Mouse (Mus musculus): ENCODE data around the gene Cux1. TPM values are rescaled to one million over a fixed set of nuclear protein-coding genes. Genes with fewer than 3 reads are reported as not detected.

Gene Cux1
- polyA plus RNA-seq, 1 experiment: 68.0 TPM

DNA sequence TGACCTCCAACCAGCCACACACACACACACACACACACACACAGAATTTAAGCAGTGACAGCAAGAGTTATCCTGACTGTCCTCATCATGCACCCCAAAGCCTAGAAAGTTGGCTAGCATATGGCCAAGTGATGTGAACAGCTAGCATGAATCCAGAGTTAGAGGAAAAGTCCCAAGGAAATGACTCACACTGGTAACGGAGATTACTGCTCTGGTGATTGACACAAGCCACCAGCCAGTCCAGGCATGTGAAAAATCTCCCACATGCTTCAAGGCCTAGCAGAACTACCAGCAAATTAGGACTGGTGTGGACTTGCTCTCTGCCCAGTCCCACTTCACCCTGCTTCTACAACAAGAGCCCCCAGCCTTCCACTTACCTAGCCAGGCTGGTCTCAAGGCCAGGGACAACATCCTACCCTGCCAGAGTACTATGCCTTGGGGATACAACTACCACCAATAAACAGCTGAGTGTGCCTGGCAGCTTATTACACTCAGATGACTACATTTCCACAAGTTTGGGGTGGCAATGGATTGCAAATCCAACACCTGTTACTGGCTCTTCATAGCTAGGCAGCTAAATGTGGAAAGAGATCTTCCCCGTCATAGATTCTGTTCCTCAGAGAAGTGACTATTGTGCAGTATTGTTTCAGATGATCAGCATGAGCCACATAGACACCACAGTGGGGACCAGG is 35.5 kb downstream of the Cux1 start:
- TF ChIP-seq POLR2A (IDR thresholded peaks at IDR 0.05; ENCODE audit: extremely low read depth, insufficient read depth, low read length): no peak
- TF ChIP-seq CTCF (IDR thresholded peaks at IDR 0.05; ENCODE audit: extremely low read depth, insufficient read depth, low read length): no peak
- H3K4me3 ChIP-seq (ENCODE audit: insufficient read depth, low read length): no peak overlapping the region
- no peaks in the 10 kb centered on the region; the same call in 1 of the 2 replicates for H3K4me1 ChIP-seq (ENCODE audit: control insufficient read depth, insufficient read depth, low read length)
- no peak overlapping the region for H3K27ac ChIP-seq (ENCODE audit: insufficient read depth, low read length)

- Histone ChIP-seq H3K27ac (ENCODE audit: insufficient read depth, low read length) (no peak overlapping the region), H3K4me3 (ENCODE audit: insufficient read depth, low read length) (no peak overlapping the region), H3K4me1 (ENCODE audit: control insufficient read depth, insufficient read depth, low read length) (no peaks in the 10 kb centered on the region; the same call in 1 of the 2 replicates)
- TF ChIP-seq POLR2A (IDR thresholded peaks at IDR 0.05; ENCODE audit: extremely low read depth, insufficient read depth, low read length) (no peak), CTCF (IDR thresholded peaks at IDR 0.05; ENCODE audit: extremely low read depth, insufficient read depth, low read length) (no peak)
These were observed 36.4 kb downstream of the Cux1 start for GRCm38 (mm10) chr5:136530931-136531330.

- Histone ChIP-seq H3K27ac (ENCODE audit: insufficient read depth, low read length) (no peak overlapping the region), H3K4me1 (ENCODE audit: control insufficient read depth, insufficient read depth, low read length) (no peaks in the 10 kb centered on the region; the same call in 1 of the 2 replicates), H3K4me3 (ENCODE audit: insufficient read depth, low read length) (no peak overlapping the region)
- TF ChIP-seq CTCF (IDR thresholded peaks at IDR 0.05; ENCODE audit: extremely low read depth, insufficient read depth, low read length) (no peak), POLR2A (IDR thresholded peaks at IDR 0.05; ENCODE audit: extremely low read depth, insufficient read depth, low read length) (no peak)
These were observed 38.1 kb downstream of the Cux1 start for GRCm38 (mm10) chr5:136529165-136529564.

DNA sequence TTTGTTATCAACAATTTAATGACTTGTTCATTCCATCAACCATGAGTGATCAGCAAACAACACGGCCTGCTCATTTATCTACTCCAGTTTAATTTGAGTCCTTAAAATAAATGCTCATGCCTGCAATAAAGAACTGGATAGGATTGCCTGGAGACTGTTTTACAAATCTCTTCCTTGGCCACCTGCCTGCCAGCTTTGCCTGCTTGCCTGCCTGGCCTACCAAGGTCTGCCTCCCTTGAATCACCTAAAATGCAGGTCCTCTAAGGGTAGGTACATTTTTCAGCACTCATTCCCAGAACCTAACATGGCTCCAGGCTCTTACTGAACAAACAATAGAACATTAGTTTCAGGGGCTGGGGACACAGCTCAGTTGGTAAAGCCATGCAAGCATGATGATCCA is 39.4 kb downstream of the Cux1 start:
- Histone ChIP-seq H3K4me1 (ENCODE audit: control insufficient read depth, insufficient read depth, low read length) (no peaks in the 10 kb centered on the region; the same call in 1 of the 2 replicates), H3K27ac (ENCODE audit: insufficient read depth, low read length) (no peak overlapping the region), H3K4me3 (ENCODE audit: insufficient read depth, low read length) (no peak overlapping the region)
- no peak for TF ChIP-seq CTCF (IDR thresholded peaks at IDR 0.05; ENCODE audit: extremely low read depth, insufficient read depth, low read length)
- TF ChIP-seq POLR2A (IDR thresholded peaks at IDR 0.05; ENCODE audit: extremely low read depth, insufficient read depth, low read length): no peak

DNA sequence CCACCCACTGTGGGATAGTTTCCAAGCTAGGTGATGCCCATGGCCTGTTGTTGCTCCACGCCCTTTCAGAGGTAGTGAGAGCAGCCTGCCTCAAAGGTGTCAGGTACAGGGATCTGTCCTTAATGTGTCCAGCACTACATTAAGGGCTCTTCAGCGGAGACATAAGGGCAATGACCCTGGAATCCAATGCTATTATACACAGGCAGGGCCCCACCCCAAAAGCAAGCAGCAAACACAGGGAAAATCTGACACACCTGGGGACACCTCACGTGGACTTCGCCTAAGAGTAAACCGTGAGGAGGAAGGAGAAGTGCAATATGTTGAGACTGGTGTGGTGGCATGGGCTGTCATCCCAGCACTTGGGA is 40.8 kb downstream of the Cux1 start:
- no peaks in the 10 kb centered on the region for H3K4me1 ChIP-seq (ENCODE audit: control insufficient read depth, insufficient read depth, low read length)
- no peak overlapping the region for H3K4me3 ChIP-seq (ENCODE audit: insufficient read depth, low read length)
- TF ChIP-seq POLR2A (IDR thresholded peaks at IDR 0.05; ENCODE audit: extremely low read depth, insufficient read depth, low read length) (no peak), CTCF (IDR thresholded peaks at IDR 0.05; ENCODE audit: extremely low read depth, insufficient read depth, low read length) (no peak)
- no peak overlapping the region for H3K27ac ChIP-seq (ENCODE audit: insufficient read depth, low read length)

DNA sequence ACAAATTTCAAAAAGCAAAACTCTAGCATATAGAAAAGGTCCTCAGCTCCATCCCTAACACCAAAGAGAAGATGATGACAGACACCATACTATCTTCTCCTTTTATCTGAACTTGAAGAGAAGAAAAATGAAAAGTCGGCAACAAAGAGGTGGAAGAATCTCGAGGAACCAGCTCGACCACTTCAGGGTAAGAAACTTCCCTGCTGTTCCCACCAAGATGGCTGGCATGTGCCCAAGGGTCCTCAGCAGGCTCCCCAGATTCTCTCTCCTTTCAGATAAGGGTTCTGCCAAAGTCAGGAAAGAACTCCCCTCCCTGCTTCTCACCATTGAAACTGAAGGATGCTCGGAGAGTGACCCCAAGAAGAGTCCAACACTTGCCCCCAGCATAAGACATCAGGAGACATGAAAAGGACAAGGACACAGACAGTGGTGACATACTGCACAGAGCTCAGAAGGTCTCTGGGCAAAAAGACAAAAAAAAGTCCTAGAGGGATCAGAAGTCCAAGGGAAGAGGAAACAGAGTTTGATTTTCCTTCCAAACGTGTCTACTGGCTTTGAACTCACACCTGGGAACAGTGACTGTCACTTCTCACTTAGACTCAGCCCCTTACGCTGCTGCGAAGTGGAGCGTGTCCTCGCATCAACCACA is 41.3 kb downstream of the Cux1 start:
- H3K4me1 ChIP-seq (ENCODE audit: control insufficient read depth, insufficient read depth, low read length): no peaks in the 10 kb centered on the region
- no peak overlapping the region for H3K4me3 ChIP-seq (ENCODE audit: insufficient read depth, low read length)
- no peak overlapping the region for H3K27ac ChIP-seq (ENCODE audit: insufficient read depth, low read length)
- TF ChIP-seq POLR2A (IDR thresholded peaks at IDR 0.05; ENCODE audit: extremely low read depth, insufficient read depth, low read length) (no peak), CTCF (IDR thresholded peaks at IDR 0.05; ENCODE audit: extremely low read depth, insufficient read depth, low read length) (no peak)

DNA sequence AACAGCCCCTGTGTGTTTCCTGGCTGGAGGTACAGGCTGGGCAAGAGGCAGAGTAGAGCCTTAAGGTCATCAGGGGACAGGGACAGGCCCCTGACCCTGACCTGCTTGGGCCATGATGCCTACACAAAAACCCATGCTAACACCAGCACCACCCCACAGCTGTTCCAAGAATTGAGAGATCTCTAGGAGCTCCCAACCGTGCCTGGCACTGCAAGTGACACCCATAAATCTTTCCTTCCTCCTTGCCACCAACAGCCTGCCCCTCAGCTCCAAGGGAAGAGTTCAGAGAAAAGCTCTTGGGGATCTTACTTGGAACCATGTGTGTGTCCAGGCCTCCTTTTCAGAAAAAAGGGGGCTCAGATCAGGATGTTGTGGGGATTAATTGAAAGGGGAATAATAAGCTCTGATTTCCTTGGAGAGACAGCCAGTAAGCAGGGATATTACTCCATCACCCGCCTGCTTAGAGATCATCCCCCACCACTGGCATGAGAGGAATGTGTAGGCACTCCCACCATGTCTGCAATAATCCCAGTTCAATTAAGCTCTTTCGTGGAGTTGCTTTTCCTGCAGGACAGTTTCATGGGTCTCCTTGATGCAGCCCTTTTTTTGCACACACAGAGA is 44.3 kb downstream of the Cux1 start:
- Histone ChIP-seq H3K27ac (ENCODE audit: insufficient read depth, low read length) (no peak overlapping the region), H3K4me1 (ENCODE audit: control insufficient read depth, insufficient read depth, low read length) (no peaks in the 10 kb centered on the region), H3K4me3 (ENCODE audit: insufficient read depth, low read length) (no peak overlapping the region)
- no peak for TF ChIP-seq CTCF (IDR thresholded peaks at IDR 0.05; ENCODE audit: extremely low read depth, insufficient read depth, low read length)
- TF ChIP-seq POLR2A (IDR thresholded peaks at IDR 0.05; ENCODE audit: extremely low read depth, insufficient read depth, low read length): no peak

GRCm38 (mm10) chr5:136521656-136522055 is 45.6 kb downstream of the Cux1 start:
- Histone ChIP-seq H3K4me1 (ENCODE audit: control insufficient read depth, insufficient read depth, low read length) (peaks cover 1% of the 10 kb centered on the region; the same call in 1 of the 2 replicates), H3K4me3 (ENCODE audit: insufficient read depth, low read length) (no peak overlapping the region), H3K27ac (ENCODE audit: insufficient read depth, low read length) (no peak overlapping the region)
- TF ChIP-seq CTCF (IDR thresholded peaks at IDR 0.05; ENCODE audit: extremely low read depth, insufficient read depth, low read length): no peak
- TF ChIP-seq POLR2A (IDR thresholded peaks at IDR 0.05; ENCODE audit: extremely low read depth, insufficient read depth, low read length): no peak

- no peak overlapping the region for H3K4me3 ChIP-seq (ENCODE audit: insufficient read depth, low read length)
- TF ChIP-seq POLR2A (IDR thresholded peaks at IDR 0.05; ENCODE audit: extremely low read depth, insufficient read depth, low read length): no peak
- TF ChIP-seq CTCF (IDR thresholded peaks at IDR 0.05; ENCODE audit: extremely low read depth, insufficient read depth, low read length): no peak
- H3K4me1 ChIP-seq (ENCODE audit: control insufficient read depth, insufficient read depth, low read length): peaks cover 1% of the 10 kb centered on the region; the same call in 1 of the 2 replicates
- H3K27ac ChIP-seq (ENCODE audit: insufficient read depth, low read length): no peak overlapping the region
These were observed 48.4 kb downstream of the Cux1 start for GRCm38 (mm10) chr5:136518648-136519437.
